Mouse (Mus musculus): ENCODE data around the gene Rtn4ip1.

Rtn4ip1 gene

GRCm38 (mm10) chr10:44002004-44002940 lies 100.7 kb downstream of the Rtn4ip1 start:
- DNase-seq (ENCODE audit: low spot score in 2 of 2) = no peak

- DNase-seq (ENCODE audit: low spot score in 2 of 2) = no peak
Observed at GRCm38 (mm10) chr10:44002995-44003524, 101.5 kb downstream of the Rtn4ip1 start.

GRCm38 (mm10) chr10:44003551-44004151 lies 102.0 kb downstream of the Rtn4ip1 start:
- no peak for DNase-seq (ENCODE audit: low spot score in 2 of 2)

GRCm38 (mm10) chr10:44004221-44004751 lies 102.7 kb downstream of the Rtn4ip1 start:
- DNase-seq (ENCODE audit: low spot score in 2 of 2) = no peak

GRCm38 (mm10) chr10:44005677-44006641 lies 104.4 kb downstream of the Rtn4ip1 start:
- DNase-seq (ENCODE audit: low spot score in 2 of 2) = no peak
